ENCODE assay signal across 8 mouse cellular contexts in the genomic region with DNA sequence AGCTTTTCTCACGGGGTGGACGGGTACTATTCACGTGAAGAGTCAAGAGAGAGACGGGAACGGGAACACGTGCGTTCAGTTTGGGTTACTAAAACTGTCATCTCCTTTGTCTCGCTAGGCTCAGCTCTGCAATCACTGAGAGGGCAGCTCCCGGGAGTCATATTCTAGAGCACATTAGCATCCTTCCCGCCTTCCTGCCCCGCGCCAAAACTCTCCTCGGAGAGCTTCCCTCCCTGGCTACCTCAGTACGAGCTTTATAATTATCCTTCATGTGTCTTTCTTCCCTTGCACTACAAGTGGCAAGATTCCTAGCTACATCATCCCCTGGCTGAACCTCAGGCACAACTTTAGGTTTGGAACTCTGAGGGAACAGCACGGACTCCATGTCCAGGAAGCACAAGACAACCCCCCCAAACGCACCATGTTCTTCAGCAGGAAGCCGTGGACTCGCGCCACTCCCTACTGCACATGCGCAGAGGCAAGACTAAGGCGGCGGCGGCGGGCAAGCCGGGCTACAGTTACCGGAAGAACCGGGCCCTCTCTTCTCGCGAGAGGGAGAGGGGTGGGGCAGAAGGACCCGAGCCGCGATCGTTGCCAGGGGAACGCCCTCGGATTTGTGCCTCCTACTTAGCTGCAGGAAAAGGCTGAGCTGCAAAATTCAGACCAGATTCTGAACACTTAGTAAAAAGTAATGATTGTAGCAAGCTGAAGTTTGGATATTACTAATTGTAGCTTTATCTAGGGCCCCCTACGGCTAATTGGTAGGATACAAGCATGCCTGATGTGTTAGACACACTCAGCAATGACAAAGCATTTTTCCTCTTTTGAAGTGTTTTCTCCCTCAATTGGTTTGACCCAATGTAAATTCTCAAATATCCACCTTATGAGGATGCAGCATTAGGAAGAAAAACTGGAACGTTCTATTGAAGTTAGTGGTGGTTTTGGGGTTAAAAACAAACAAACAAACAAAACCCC. TPM values are rescaled to one million over a fixed set of nuclear protein-coding genes. Genes with fewer than 3 reads are reported as not detected.
DNase-seq lines count a peak whose midpoint lies in the region; ATAC-seq lines count a peak whose summit lies in the region.

A gene (minus strand): TSS at position 519 of the 975 bp plus-strand sequence.
A gene (plus strand): TSS at position 585 of the 975 bp plus-strand sequence.

- no peaks in the 10 kb centered on the region for H3K36me3 ChIP-seq in hindbrain, embryonic 16.5 days (ENCODE audit: control insufficient read depth, insufficient read depth, low read length)
- H3K36me3 ChIP-seq in macrophage (ENCODE audit: inconsistent target), result peaks cover 16% of the 10 kb centered on the region; the same call in 1 of the 2 replicates

- WGBS in hindbrain, embryonic 16.5 days, result under 1% methylated on average over 37 of the region's 37 CpGs
- under 1% methylated on average over 37 of the region's 37 CpGs for WGBS in macrophage (ENCODE audit: missing documents)

- H3K9me3 ChIP-seq in hindbrain, embryonic 16.5 days (ENCODE audit: control insufficient read depth, low read length), result no peaks in the 10 kb centered on the region

- no peaks in the 10 kb centered on the region for H3K27me3 ChIP-seq in hindbrain, embryonic 16.5 days (replicated peaks; ENCODE audit: control insufficient read depth, insufficient read depth, low read length)

- no peaks in the 10 kb centered on the region for H3K79me2 ChIP-seq in macrophage (ENCODE audit: inconsistent target)

- H3K27ac ChIP-seq in hindbrain, embryonic 16.5 days (ENCODE audit: low read depth, low read length), result peak within 1 kb of the TSS; percentile 92
- peak within 1 kb of the TSS; percentile 90 for H3K27ac ChIP-seq in macrophage

- peaks cover 4% of the 10 kb centered on the region; the same call in 1 of the 2 replicates for H3K4me1 ChIP-seq in hindbrain, embryonic 16.5 days (ENCODE audit: control insufficient read depth, insufficient read depth, low read depth, low read length)

- ATAC-seq in hindbrain, embryonic 16.5 days, result peak; percentile 99

- DNase-seq in WW6 (ENCODE audit: low read depth, low spot score), result peak; percentile 96
- DNase-seq in cerebellum, postnatal 4 days (ENCODE audit: low spot score in 2 of 2), result peak; percentile 97
- DNase-seq in gastrocnemius, adult 18-20 months (ENCODE audit: low spot score), result peak; percentile 100
- peak; percentile 99 for DNase-seq in left cerebral cortex, adult 18-20 months (ENCODE audit: low spot score in 2 of 2)
- peak; percentile 99 for DNase-seq in right cerebral cortex, adult 18-20 months
- peak; percentile 99 for DNase-seq in urinary bladder, postnatal 10 days (ENCODE audit: low spot score)

- peak within 1 kb of the TSS; percentile 78 for H3K4me2 ChIP-seq in hindbrain, embryonic 16.5 days (ENCODE audit: low read length)

- H3K4me3 ChIP-seq in hindbrain, embryonic 16.5 days (ENCODE audit: low read length), result peak within 1 kb of the TSS; percentile 67
- peak within 1 kb of the TSS; percentile 96 for H3K4me3 ChIP-seq in macrophage (ENCODE audit: inconsistent target)

- peak within 1 kb of the TSS; percentile 80 for H3K9ac ChIP-seq in hindbrain, embryonic 16.5 days (ENCODE audit: low read depth, low read length)

RNA-seq across cellular contexts. Expression of the first gene that starts in this region (rescaled TPM):
- 10 to 100 TPM in 1 of 2 experiments, 1 to 10 TPM in 1; 9.6 to 10.8 TPM for total RNA-seq in gastrocnemius, adult 18-20 months (2021)
- 25.6 and 31.4 TPM in 2 replicates for polyA plus RNA-seq in hindbrain, embryonic 16.5 days (2015; fragmentation: Nextera tagmentation; extraction: Ambion mirVana)
- total RNA-seq in left cerebral cortex, adult 18-20 months (2021), result 10 to 100 TPM; 21.7 to 24.8 TPM
- total RNA-seq in macrophage (2018; cell fraction: chromatin; rRNA removed), result 10 to 100 TPM in 22 of 26 experiments, 1 to 10 TPM in 4; 5.4 to 60.0 (median 27.1) TPM
- 10 to 100 TPM; 12.1 to 36.9 (median 20.6) TPM for total RNA-seq in macrophage (2018; cell fraction: cytosol; rRNA removed)
- 10 to 100 TPM in 22 of 26 experiments, 1 to 10 TPM in 4; 7.7 to 56.1 (median 31.0) TPM for total RNA-seq in macrophage (2018; cell fraction: nucleus; rRNA removed)
- polyA plus RNA-seq in macrophage (2018), result 16.3 to 23.2 TPM (median 16.4 TPM) in 3 replicates

RNA-seq across cellular contexts. Expression of the second gene that starts in this region (rescaled TPM):
- total RNA-seq in gastrocnemius, adult 18-20 months (2021), result not detected
- polyA plus RNA-seq in hindbrain, embryonic 16.5 days (2015; fragmentation: Nextera tagmentation; extraction: Ambion mirVana), result 0.15 and 0.19 TPM in 2 replicates
- under 1 TPM; 0.52 to 0.74 TPM for total RNA-seq in left cerebral cortex, adult 18-20 months (2021)
- total RNA-seq in macrophage (2018; cell fraction: chromatin; rRNA removed), result not detected
- total RNA-seq in macrophage (2018; cell fraction: cytosol; rRNA removed), result under 1 TPM in 5 of 26 experiments, not detected in 21; 0.10 to 0.26 (median 0.15) TPM
- total RNA-seq in macrophage (2018; cell fraction: nucleus; rRNA removed), result under 1 TPM in 2 of 26 experiments, not detected in 24; 0.36 to 0.55 TPM
- polyA plus RNA-seq in macrophage (2018), result not detected in 3 replicates

Comparison
In these comparisons a context has a peak if more than half of its experiments do, and no peak if none do; other contexts are left out.
1. Peak in every context shown above with its lines: DNase-seq, ATAC-seq, H3K4me3 ChIP-seq and H3K27ac ChIP-seq.